Mouse (Mus musculus) cerebellum, adult 18-20 months (tissue): ENCODE data around the gene Cav3.

Experiments
- DNase-seq, 2 experiments: peaks; one replicate each; pipeline ENCODE4 v3.0.0; 2021

The Cav3 gene

GRCm38 (mm10) chr6:112459341-112459749 lies at the start of gene Cav3:
TSS of gene Cav3 (plus strand) at chr6:112459505.
- no peak for DNase-seq

- no peak for DNase-seq
Measured at GRCm38 (mm10) chr6:112419333-112419732, 40.0 kb upstream of the Cav3 start.

GRCm38 (mm10) chr6:112420883-112421282 lies 38.4 kb upstream of the Cav3 start:
- no peak for DNase-seq

- no peak for DNase-seq
Measured at GRCm38 (mm10) chr6:112423746-112424501, 35.4 kb upstream of the Cav3 start.

- DNase-seq: no peak
Measured at GRCm38 (mm10) chr6:112426018-112426732, 33.1 kb upstream of the Cav3 start.

GRCm38 (mm10) chr6:112445675-112446074 lies 13.6 kb upstream of the Cav3 start:
- DNase-seq: no peak

GRCm38 (mm10) chr6:112461459-112461858 lies 2.2 kb downstream of the Cav3 start:
- no peak for DNase-seq

- DNase-seq: no peak
Measured at GRCm38 (mm10) chr6:112463331-112463730, 4.0 kb downstream of the Cav3 start.

- DNase-seq: peak; percentile 7 to 9
Measured at GRCm38 (mm10) chr6:112465441-112465840, 6.1 kb downstream of the Cav3 start.

GRCm38 (mm10) chr6:112466001-112466400 lies 6.7 kb downstream of the Cav3 start:
- DNase-seq: no peak

GRCm38 (mm10) chr6:112471644-112472043 lies 12.3 kb downstream of the Cav3 start:
- no peak for DNase-seq

GRCm38 (mm10) chr6:112479861-112480260 lies 20.6 kb downstream of the Cav3 start:
- DNase-seq: no peak

- DNase-seq: peak; percentile 20 to 37
Measured at GRCm38 (mm10) chr6:112484316-112484715, 25.0 kb downstream of the Cav3 start.

- no peak for DNase-seq
Measured at GRCm38 (mm10) chr6:112487993-112488392, 28.7 kb downstream of the Cav3 start.

- DNase-seq: no peak
Measured at GRCm38 (mm10) chr6:112488821-112489180, 29.5 kb downstream of the Cav3 start.

GRCm38 (mm10) chr6:112489181-112489909 lies 30.0 kb downstream of the Cav3 start:
- DNase-seq: no peak

GRCm38 (mm10) chr6:112489910-112490559 lies 30.7 kb downstream of the Cav3 start, which contains the start of gene Oxtr:
TSS of gene Oxtr (minus strand) at chr6:112489943.
- DNase-seq: no peak

- peak; percentile 68 to 78 for DNase-seq
Measured at GRCm38 (mm10) chr6:112490625-112491242, 31.4 kb downstream of the Cav3 start.

- DNase-seq: no peak
Measured at GRCm38 (mm10) chr6:112491521-112491920, 32.2 kb downstream of the Cav3 start.

- DNase-seq: no peak
Measured at GRCm38 (mm10) chr6:112492656-112493055, 33.4 kb downstream of the Cav3 start.

GRCm38 (mm10) chr6:112493371-112493770 lies 34.1 kb downstream of the Cav3 start:
- DNase-seq: no peak

GRCm38 (mm10) chr6:112494620-112495081 lies 35.3 kb downstream of the Cav3 start:
- no peak for DNase-seq
